Comparison of ENCODE assay signal across 8 mouse cellular contexts in genomic region chr4:108387681-108388253, GRCm38 (mm10). TPM values are rescaled to one million over a fixed set of nuclear protein-coding genes. Genes with fewer than 3 reads are reported as not detected.
DNase-seq lines count a peak whose midpoint lies in the region; ATAC-seq and TF ChIP-seq lines count a peak whose summit lies in the region.

No protein-coding gene starts in this region.

- under 1% methylated on average over 18 of the region's 18 CpGs for WGBS in embryonic facial prominence, embryonic 12.5 days
- WGBS in heart, embryonic 10.5 days: 5% methylated on average over 18 of the region's 18 CpGs
- 3% methylated on average over 18 of the region's 18 CpGs for WGBS in kidney, embryonic 14.5 days
- 2% methylated on average over 18 of the region's 18 CpGs for WGBS in lung, adult 2 months
- whole genome bisulfite sequencing in neural tube, embryonic 14.5 days: 5% methylated on average over 18 of the region's 18 CpGs

- peak; percentile 84 for ATAC-seq in embryonic facial prominence, embryonic 12.5 days (ENCODE audit: insufficient number of reproducible peaks, insufficient read depth, low FRiP score, low TSS enrichment)
- ATAC-seq in kidney, embryonic 14.5 days (ENCODE audit: low FRiP score, low TSS enrichment): peak; percentile 88
- ATAC-seq in neural tube, embryonic 14.5 days (ENCODE audit: low read depth): peak; percentile 55; the same call in 1 of the 2 replicates

- H3K9ac ChIP-seq in embryonic facial prominence, embryonic 12.5 days: peak overlapping the region; percentile 48
- peak overlapping the region; percentile 58 for H3K9ac ChIP-seq in kidney, embryonic 14.5 days (ENCODE audit: low read depth, low read length)
- peak overlapping the region; percentile 42 for H3K9ac ChIP-seq in neural tube, embryonic 14.5 days (replicated peaks; ENCODE audit: low read depth, low read length)

- H3K27ac ChIP-seq in embryonic facial prominence, embryonic 12.5 days: peak overlapping the region; percentile 92
- H3K27ac ChIP-seq in heart, embryonic 10.5 days: peak overlapping the region; percentile 87
- H3K27ac ChIP-seq in kidney, embryonic 14.5 days (ENCODE audit: low read depth, low read length): peak overlapping the region; percentile 88
- H3K27ac ChIP-seq in neural tube, embryonic 14.5 days (ENCODE audit: low read depth, low read length): peak overlapping the region; percentile 67

- TF ChIP-seq POLR2A in lung, adult 2 months (IDR thresholded peaks at IDR 0.05; ENCODE audit: borderline replicate concordance, extremely low read depth, low read depth, low read length): peak; percentile 76; the same call in 1 of the 2 replicates

- H3K9me3 ChIP-seq in embryonic facial prominence, embryonic 12.5 days: no peaks in the 10 kb centered on the region
- H3K9me3 ChIP-seq in heart, embryonic 10.5 days: no peaks in the 10 kb centered on the region
- no peaks in the 10 kb centered on the region for H3K9me3 ChIP-seq in kidney, embryonic 14.5 days (ENCODE audit: control insufficient read depth, low read length)
- no peaks in the 10 kb centered on the region for H3K9me3 ChIP-seq in neural tube, embryonic 14.5 days (ENCODE audit: control insufficient read depth, low read length)

- peak overlapping the region; percentile 52 for H3K4me2 ChIP-seq in embryonic facial prominence, embryonic 12.5 days (replicated peaks)
- H3K4me2 ChIP-seq in kidney, embryonic 14.5 days (replicated peaks; ENCODE audit: low read depth, low read length): peak overlapping the region; percentile 56
- peak overlapping the region; percentile 66 for H3K4me2 ChIP-seq in neural tube, embryonic 14.5 days (ENCODE audit: low read depth, low read length)

- DNase-seq in 3134 (ENCODE audit: extremely low read depth, insufficient read length, low spot score) (peak; percentile 43), MN1 (ENCODE audit: low spot score) (no peak)
- peak; percentile 42 for DNase-seq in adrenal gland, adult 8-10 months
- DNase-seq in heart, embryonic 10.5 days (ENCODE audit: low spot score): peak; percentile 93
- peak; percentile 52 for DNase-seq in lung, adult 2 months

- no peaks in the 10 kb centered on the region for H3K36me3 ChIP-seq in embryonic facial prominence, embryonic 12.5 days
- no peaks in the 10 kb centered on the region for H3K36me3 ChIP-seq in heart, embryonic 10.5 days
- H3K36me3 ChIP-seq in kidney, embryonic 14.5 days (ENCODE audit: control insufficient read depth, insufficient read depth, low read length): no peaks in the 10 kb centered on the region
- H3K36me3 ChIP-seq in neural tube, embryonic 14.5 days (ENCODE audit: control insufficient read depth, insufficient read depth, low read length): no peaks in the 10 kb centered on the region

- peaks cover 5% of the 10 kb centered on the region; the same call in 1 of the 2 replicates for H3K27me3 ChIP-seq in embryonic facial prominence, embryonic 12.5 days
- H3K27me3 ChIP-seq in heart, embryonic 10.5 days (ENCODE audit: insufficient read depth, poor library complexity, severe bottlenecking): peaks cover 19% of the 10 kb centered on the region
- H3K27me3 ChIP-seq in kidney, embryonic 14.5 days (ENCODE audit: control insufficient read depth, insufficient read depth, low read length): peaks cover 18% of the 10 kb centered on the region
- H3K27me3 ChIP-seq in neural tube, embryonic 14.5 days (ENCODE audit: control insufficient read depth, insufficient read depth, low read length): 0 out of 2 replicates have a peak, but pooled peaks cover 4% of the 10 kb centered on the region

- peaks cover 16% of the 10 kb centered on the region for H3K4me1 ChIP-seq in embryonic facial prominence, embryonic 12.5 days
- H3K4me1 ChIP-seq in heart, embryonic 10.5 days: peaks cover 46% of the 10 kb centered on the region
- 0 out of 2 replicates have a peak, but pooled peaks cover 9% of the 10 kb centered on the region for H3K4me1 ChIP-seq in kidney, embryonic 14.5 days (ENCODE audit: control insufficient read depth, insufficient read depth, low read length)
- no peaks in the 10 kb centered on the region for H3K4me1 ChIP-seq in lung, adult 2 months (ENCODE audit: control insufficient read depth, insufficient read depth, low read length)
- peaks cover 9% of the 10 kb centered on the region; the same call in 1 of the 2 replicates for H3K4me1 ChIP-seq in neural tube, embryonic 14.5 days (ENCODE audit: control insufficient read depth, insufficient read depth, low read length)

- peak overlapping the region; percentile 29 for H3K4me3 ChIP-seq in embryonic facial prominence, embryonic 12.5 days
- peak overlapping the region; percentile 51 for H3K4me3 ChIP-seq in heart, embryonic 10.5 days
- H3K4me3 ChIP-seq in kidney, embryonic 14.5 days (ENCODE audit: low read length): peak overlapping the region; percentile 32
- H3K4me3 ChIP-seq in lung, adult 2 months (replicated peaks; ENCODE audit: extremely low read depth, low read depth, low read length): peak overlapping the region; percentile 38
- H3K4me3 ChIP-seq in neural tube, embryonic 14.5 days (ENCODE audit: low read depth, low read length): peak overlapping the region; percentile 29

- 0 out of 2 replicates have a peak, but pooled peaks have one; percentile 0 for TF ChIP-seq CTCF in lung, adult 2 months (IDR thresholded peaks at IDR 0.05; ENCODE audit: insufficient read depth, low read length)

RNA-seq across cellular contexts. Expression of gene Shisal2a, which starts 4.6 kb away (rescaled TPM):
- total RNA-seq in adrenal gland, adult 8-10 months (2022): 1 to 10 TPM; 4.6 to 8.5 (median 5.7) TPM
- polyA plus RNA-seq in embryonic facial prominence, embryonic 12.5 days (2016; fragmentation: Nextera tagmentation; extraction: Ambion mirVana): 13.3 and 14.4 TPM in 2 replicates
- 3.0 and 3.5 TPM in 2 replicates for polyA plus RNA-seq in heart, embryonic 10.5 days (2016; fragmentation: Nextera tagmentation; extraction: Ambion mirVana)
- 0.92 and 0.96 TPM in 2 replicates for polyA plus RNA-seq in kidney, embryonic 14.5 days (2014; fragmentation: Nextera tagmentation; extraction: Ambion mirVana)
- polyA plus RNA-seq in lung, adult 2 months (2012; rRNA removed): 0.95 and 2.8 TPM in 2 replicates
- 6.0 and 7.7 TPM in 2 replicates for polyA plus RNA-seq in neural tube, embryonic 14.5 days (2014; fragmentation: Nextera tagmentation; extraction: Ambion mirVana)

RNA-seq across cellular contexts. Expression of gene Gpx7, which starts 19.0 kb away (rescaled TPM):
- 1 to 10 TPM; 5.5 to 8.7 (median 7.0) TPM for total RNA-seq in adrenal gland, adult 8-10 months (2022)
- polyA plus RNA-seq in embryonic facial prominence, embryonic 12.5 days (2016; fragmentation: Nextera tagmentation; extraction: Ambion mirVana): 62.7 and 67.1 TPM in 2 replicates
- 54.3 and 58.8 TPM in 2 replicates for polyA plus RNA-seq in heart, embryonic 10.5 days (2016; fragmentation: Nextera tagmentation; extraction: Ambion mirVana)
- polyA plus RNA-seq in kidney, embryonic 14.5 days (2014; fragmentation: Nextera tagmentation; extraction: Ambion mirVana): 52.1 and 56.2 TPM in 2 replicates
- 26.3 and 26.5 TPM in 2 replicates for polyA plus RNA-seq in lung, adult 2 months (2012; rRNA removed)
- polyA plus RNA-seq in neural tube, embryonic 14.5 days (2014; fragmentation: Nextera tagmentation; extraction: Ambion mirVana): 21.7 and 37.4 TPM in 2 replicates

RNA-seq across cellular contexts. Expression of gene Coa7, which starts 59.8 kb away (rescaled TPM):
- 10 to 100 TPM; 38.0 to 61.1 (median 44.6) TPM for total RNA-seq in adrenal gland, adult 8-10 months (2022)
- polyA plus RNA-seq in embryonic facial prominence, embryonic 12.5 days (2016; fragmentation: Nextera tagmentation; extraction: Ambion mirVana): 55.6 and 58.0 TPM in 2 replicates
- 58.4 and 61.1 TPM in 2 replicates for polyA plus RNA-seq in heart, embryonic 10.5 days (2016; fragmentation: Nextera tagmentation; extraction: Ambion mirVana)
- polyA plus RNA-seq in kidney, embryonic 14.5 days (2014; fragmentation: Nextera tagmentation; extraction: Ambion mirVana): 58.1 and 67.7 TPM in 2 replicates
- polyA plus RNA-seq in lung, adult 2 months (2012; rRNA removed): 3.2 and 5.2 TPM in 2 replicates
- polyA plus RNA-seq in neural tube, embryonic 14.5 days (2014; fragmentation: Nextera tagmentation; extraction: Ambion mirVana): 44.1 and 45.0 TPM in 2 replicates
